Mouse (Mus musculus) ZHBTc4 (cell line): ENCODE data around the gene Kcnk7.

Experiments
- DNase-seq: peaks from one replicate; pipeline ENCODE4 v3.0.0-alpha.2; 2011; ENCODE audit warnings: low read depth, low spot score

Kcnk7 gene

DNA sequence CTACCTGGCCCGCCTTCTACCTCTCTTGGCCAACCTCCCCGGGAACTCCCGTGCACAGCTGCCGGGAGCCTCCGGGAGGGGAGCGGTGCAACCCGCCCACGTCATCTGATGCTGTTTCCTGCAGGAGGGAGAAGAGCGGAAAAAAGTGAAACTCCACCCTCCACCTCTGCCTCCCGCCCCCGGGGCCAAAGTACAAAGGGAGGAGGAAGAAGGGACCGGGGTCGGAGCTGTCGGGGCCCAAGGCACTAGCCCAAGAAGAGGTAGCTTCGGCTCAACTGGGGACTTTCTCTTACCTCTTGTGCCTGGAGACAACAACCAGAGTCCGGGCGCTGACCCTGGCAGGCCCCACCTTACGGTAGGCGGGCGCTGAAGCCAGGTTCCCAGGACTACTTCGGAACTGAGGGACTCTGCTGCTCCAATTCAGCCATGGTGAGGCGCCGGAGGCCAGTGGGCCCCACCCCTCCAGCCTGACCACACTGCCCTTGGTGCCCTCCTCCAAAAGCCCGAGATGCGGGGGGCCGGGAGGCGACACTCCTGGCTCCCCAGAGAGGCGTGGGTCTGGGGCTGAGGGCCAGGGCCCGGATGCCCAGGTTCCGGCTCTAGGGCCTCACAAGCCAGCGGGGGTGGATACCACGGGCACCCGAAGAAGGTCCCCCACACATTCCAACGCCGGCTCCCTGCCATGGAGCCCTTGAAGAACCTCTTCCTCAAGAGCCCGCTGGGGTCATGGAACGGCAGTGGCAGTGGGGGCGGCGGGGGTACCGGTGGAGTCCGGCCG lies 14.4 kb upstream of the Kcnk7 start:
- DNase-seq: peak; percentile 82

GRCm38 (mm10) chr19:5690343-5690735 lies 13.8 kb upstream of the Kcnk7 start:
- no peak for DNase-seq

DNA sequence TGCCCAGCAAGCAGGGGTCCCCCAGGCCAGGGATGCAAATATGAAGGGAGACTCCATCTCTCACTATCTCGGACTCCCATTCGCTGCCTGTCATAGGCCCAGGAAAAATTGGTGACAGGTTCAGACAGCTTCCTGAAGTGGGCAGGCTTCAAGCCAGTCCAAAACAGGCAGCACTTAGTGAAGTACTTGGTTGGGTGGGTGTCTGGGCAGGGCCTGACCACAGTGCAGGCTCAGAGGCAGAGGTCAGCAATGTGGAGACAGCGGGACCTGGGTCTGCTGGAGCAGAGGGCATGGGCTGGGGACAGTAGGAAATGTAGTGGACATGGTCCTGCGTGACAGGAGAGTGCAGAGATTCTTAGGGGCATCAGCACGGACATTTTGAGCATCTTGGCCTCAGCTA lies 12.6 kb upstream of the Kcnk7 start:
- no peak for DNase-seq

- DNase-seq: no peak
These were observed 11.9 kb upstream of the Kcnk7 start for GRCm38 (mm10) chr19:5692086-5692912.

DNA sequence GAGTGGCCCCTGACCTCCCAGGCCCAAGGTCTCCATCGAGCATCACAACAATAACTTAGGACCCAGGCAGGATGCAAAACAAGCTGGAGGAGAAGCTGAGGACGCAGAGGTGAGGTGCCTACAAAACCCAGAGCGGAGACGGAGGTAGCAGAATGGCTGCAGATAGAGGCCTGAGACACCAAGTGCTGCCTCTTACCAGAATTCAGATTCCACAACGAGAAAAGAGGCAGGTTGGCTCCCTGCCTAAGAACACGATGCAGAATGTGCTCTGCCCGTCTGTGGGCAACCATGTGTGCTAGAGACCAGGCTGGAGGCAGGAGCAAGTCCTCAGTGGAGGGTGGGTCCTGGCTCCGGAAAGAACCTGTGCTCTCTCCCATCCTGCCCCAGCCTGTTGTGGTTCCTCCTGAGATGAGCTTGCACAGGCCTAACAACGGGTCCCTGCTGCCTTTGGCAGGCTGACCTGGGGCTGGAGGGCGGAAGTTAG lies 11.2 kb upstream of the Kcnk7 start:
- DNase-seq: no peak

- no peak for DNase-seq
These were observed 10.4 kb upstream of the Kcnk7 start for GRCm38 (mm10) chr19:5693801-5694200.

DNA sequence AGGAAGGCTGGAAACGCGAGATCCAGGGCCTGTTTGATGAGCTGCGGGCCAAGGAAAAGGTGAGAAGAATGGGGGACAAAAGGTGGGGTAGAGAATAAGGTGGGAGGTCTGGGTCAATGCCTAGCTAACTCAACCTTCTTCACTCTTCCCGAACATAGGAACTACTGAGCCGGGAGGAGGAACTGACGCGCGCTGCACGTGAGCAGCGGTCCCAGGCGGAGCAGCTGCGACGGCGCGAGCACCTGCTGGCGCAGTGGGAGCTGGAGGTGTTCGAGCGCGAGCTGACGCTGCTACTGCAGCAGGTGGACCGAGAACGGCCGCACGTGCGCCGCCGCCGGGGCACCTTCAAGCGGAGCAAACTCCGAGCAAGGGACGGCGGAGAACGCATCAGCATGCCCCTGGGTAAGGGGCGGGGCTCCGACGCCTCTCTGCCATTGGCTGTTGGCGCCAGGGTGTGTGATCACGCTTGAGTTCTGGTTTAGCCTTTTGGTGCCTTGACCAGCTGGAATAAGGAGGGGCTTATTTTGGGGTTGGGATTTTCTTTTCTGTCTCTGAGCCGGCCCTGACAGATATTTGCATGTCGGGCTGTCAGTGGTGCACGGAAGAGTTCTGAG lies 8.2 kb upstream of the Kcnk7 start:
- DNase-seq: peak; percentile 93

DNA sequence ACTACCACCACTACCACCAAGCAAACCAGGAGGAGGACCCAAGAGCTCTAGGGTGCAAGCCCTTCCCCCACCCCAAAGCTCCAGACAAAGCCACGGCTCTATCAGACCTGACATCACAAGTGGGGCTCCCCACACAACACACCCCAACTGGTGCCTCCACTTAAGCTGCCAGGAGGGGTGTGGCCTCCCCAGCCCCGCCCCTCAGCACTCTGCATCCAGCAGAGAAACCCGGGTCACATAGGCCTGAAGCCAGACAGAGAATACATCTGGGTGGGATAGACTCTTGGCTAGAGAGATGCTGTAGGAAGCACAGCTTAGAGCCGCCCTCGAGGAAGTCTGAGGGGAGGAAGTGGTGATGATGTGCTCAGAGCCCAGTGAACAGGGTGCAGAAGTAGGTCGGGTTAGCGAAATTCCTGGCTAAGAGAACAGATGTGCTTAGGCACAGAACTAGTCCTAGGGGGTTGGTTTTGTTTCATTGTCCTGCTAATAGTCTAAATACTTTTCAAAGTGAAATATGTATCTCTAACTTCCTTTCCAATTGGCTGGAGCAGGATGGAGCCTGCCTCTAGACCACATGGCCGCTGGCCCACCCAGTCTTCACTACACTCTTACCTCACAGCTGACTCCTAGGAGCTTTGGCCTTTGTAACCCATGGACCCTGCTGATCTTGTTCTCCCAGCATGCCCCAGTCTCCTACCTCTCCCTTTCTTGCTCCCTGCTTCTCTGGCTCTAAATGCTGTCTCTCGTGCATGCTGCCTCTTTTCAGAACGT lies 819 bp downstream of the Kcnk7 start:
- DNase-seq: peak; percentile 49

GRCm38 (mm10) chr19:5710068-5710467 lies 5.9 kb downstream of the Kcnk7 start:
- DNase-seq: no peak

- DNase-seq: no peak
These were observed 6.4 kb downstream of the Kcnk7 start for GRCm38 (mm10) chr19:5710581-5710980.

GRCm38 (mm10) chr19:5711218-5711617 lies 7.1 kb downstream of the Kcnk7 start:
- peak; percentile 83 for DNase-seq

GRCm38 (mm10) chr19:5711907-5712460 lies 7.8 kb downstream of the Kcnk7 start:
- no peak for DNase-seq

- no peak for DNase-seq
These were observed 9.1 kb downstream of the Kcnk7 start for GRCm38 (mm10) chr19:5713255-5713654.

GRCm38 (mm10) chr19:5713730-5714129 lies 9.6 kb downstream of the Kcnk7 start:
- peak; percentile 86 for DNase-seq

- peak; percentile 83 for DNase-seq
These were observed 11.9 kb downstream of the Kcnk7 start for GRCm38 (mm10) chr19:5715793-5716688.

GRCm38 (mm10) chr19:5716955-5717354 lies 12.8 kb downstream of the Kcnk7 start:
- no peak for DNase-seq

DNA sequence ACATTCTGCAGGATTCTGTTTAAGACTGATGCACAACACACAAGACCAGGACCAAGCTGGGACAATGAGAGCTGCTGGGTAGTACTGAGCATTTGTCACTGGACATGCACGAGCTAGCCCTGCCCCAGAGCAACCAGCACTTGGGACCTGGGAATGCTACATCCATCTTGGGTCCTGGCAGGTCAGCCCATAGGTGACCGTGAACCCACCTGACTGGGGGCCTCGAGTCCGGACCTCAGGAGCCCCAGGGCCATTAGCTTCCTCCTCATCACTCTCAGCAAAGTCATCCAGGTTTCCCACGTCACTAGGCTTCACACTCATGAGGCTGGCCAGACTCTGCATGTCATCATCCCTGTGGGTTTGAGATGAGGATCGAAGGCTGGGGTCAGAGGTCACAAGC lies 17.1 kb downstream of the Kcnk7 start:
- no peak for DNase-seq

- no peak for DNase-seq
These were observed 18.8 kb downstream of the Kcnk7 start for GRCm38 (mm10) chr19:5722848-5723425.

DNA sequence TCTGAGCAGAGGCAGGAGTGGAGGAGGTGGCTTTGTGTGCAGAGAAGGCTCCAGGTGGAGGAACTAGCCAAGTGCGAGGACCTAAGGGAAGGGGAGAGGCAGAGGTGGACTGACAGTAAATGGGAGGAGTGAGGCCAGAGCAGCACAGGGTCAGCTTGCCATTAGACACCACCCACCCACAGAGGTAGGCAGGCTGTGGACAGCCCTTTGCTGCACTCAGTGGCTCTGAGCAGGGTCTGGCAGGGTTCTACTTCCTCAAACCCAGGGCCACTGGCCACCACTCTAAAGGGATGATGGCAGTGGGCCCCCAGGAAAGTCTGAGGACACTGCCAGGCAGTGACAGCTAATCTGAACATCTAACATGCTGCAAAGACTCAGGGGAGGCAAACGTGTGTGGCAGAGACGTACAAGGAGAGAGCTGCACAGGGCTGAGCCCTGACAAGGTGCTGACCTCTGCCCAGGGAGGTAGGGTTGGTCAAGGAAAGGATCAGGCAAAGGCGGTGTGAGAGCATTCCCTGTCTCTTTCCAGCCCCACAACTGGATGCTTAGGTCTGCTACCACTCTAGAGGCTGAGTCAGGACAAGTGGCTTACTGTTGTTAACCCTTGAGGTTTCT lies 19.9 kb downstream of the Kcnk7 start:
- DNase-seq: no peak
